Mouse (Mus musculus): ENCODE measurements at regions not wholly inside any gene's neighbourhood (a gene's known extent, or its start where the extent isn't known, plus 50 kb on each side); places are given as distances from the start of the nearest gene placed in this dataset.

- TF ChIP-seq POLR2AphosphoS5 (IDR thresholded peaks at IDR 0.05; ENCODE audit: insufficient replicate concordance, low read depth, low read length) (no peak), GATA2 (IDR thresholded peaks at IDR 0.05; ENCODE audit: borderline replicate concordance, low read depth, low read length) (no peak)
- ATAC-seq (ENCODE audit: extremely low read depth, insufficient number of reproducible peaks, low FRiP score, poor library complexity, severe bottlenecking): no peak
- no peaks in the 10 kb centered on the region for H3K4me1 ChIP-seq (ENCODE audit: insufficient read depth, low read depth, low read length)
- H3K27me3 ChIP-seq (ENCODE audit: insufficient read depth, low read length): peaks cover 13% of the 10 kb centered on the region; the same call in 1 of the 2 replicates
- no peaks in the 10 kb centered on the region for H3K36me3 ChIP-seq (replicated peaks)
- H3K9me3 ChIP-seq (replicated peaks): no peaks in the 10 kb centered on the region
- no peak for DNase-seq (ENCODE audit: low spot score)
- H3K4me3 ChIP-seq (ENCODE audit: low read depth, low read length): no peak overlapping the region
These were observed 76.4 kb downstream of the Tmco5 start for GRCm38 (mm10) chr2:116954896-116955295.

- H3K36me3 ChIP-seq (replicated peaks): no peaks in the 10 kb centered on the region
- no peak for DNase-seq (ENCODE audit: low spot score)
- peak; percentile 49 for ATAC-seq (ENCODE audit: extremely low read depth, insufficient number of reproducible peaks, low FRiP score, poor library complexity, severe bottlenecking)
- H3K27me3 ChIP-seq (ENCODE audit: insufficient read depth, low read length): peaks cover 3% of the 10 kb centered on the region
- TF ChIP-seq TAL1 (conservative IDR thresholded peaks at IDR 0.05; ENCODE audit: low read depth, low read length): no peak
- no peak for TF ChIP-seq CTCF (IDR thresholded peaks at IDR 0.05; ENCODE audit: low read depth, low read length)
- no peak for TF ChIP-seq POLR2AphosphoS5 (IDR thresholded peaks at IDR 0.05; ENCODE audit: insufficient replicate concordance, low read depth, low read length)
- TF ChIP-seq GATA2 (IDR thresholded peaks at IDR 0.05; ENCODE audit: borderline replicate concordance, low read depth, low read length): no peak
- no peak for TF ChIP-seq GATA1 (IDR thresholded peaks at IDR 0.05; ENCODE audit: borderline replicate concordance, low read length)
- H3K4me3 ChIP-seq (ENCODE audit: low read depth, low read length): no peak overlapping the region
- H3K4me1 ChIP-seq (ENCODE audit: insufficient read depth, low read depth, low read length): peaks cover 5% of the 10 kb centered on the region; the same call in 1 of the 2 replicates
- no peaks in the 10 kb centered on the region for H3K9me3 ChIP-seq (replicated peaks)
These were observed 84.8 kb downstream of the Tmco5 start for GRCm38 (mm10) chr2:116963116-116963873.

GRCm38 (mm10) chr2:116966266-116966665 lies 87.8 kb downstream of the Tmco5 start:
- ATAC-seq (ENCODE audit: extremely low read depth, insufficient number of reproducible peaks, low FRiP score, poor library complexity, severe bottlenecking): no peak
- peaks cover 12% of the 10 kb centered on the region for H3K4me1 ChIP-seq (ENCODE audit: insufficient read depth, low read depth, low read length)
- no peaks in the 10 kb centered on the region for H3K9me3 ChIP-seq (replicated peaks)
- DNase-seq (ENCODE audit: low spot score): no peak
- peaks cover 6% of the 10 kb centered on the region for H3K27me3 ChIP-seq (ENCODE audit: insufficient read depth, low read length)
- H3K36me3 ChIP-seq (replicated peaks): no peaks in the 10 kb centered on the region
- no peak for TF ChIP-seq POLR2AphosphoS5 (IDR thresholded peaks at IDR 0.05; ENCODE audit: insufficient replicate concordance, low read depth, low read length)
- no peak for TF ChIP-seq GATA2 (IDR thresholded peaks at IDR 0.05; ENCODE audit: borderline replicate concordance, low read depth, low read length)
- no peak for TF ChIP-seq CTCF (IDR thresholded peaks at IDR 0.05; ENCODE audit: low read depth, low read length)
- no peak for TF ChIP-seq GATA1 (IDR thresholded peaks at IDR 0.05; ENCODE audit: borderline replicate concordance, low read length)
- TF ChIP-seq TAL1 (conservative IDR thresholded peaks at IDR 0.05; ENCODE audit: low read depth, low read length): no peak
- H3K4me3 ChIP-seq (ENCODE audit: low read depth, low read length): no peak overlapping the region

- peaks cover 44% of the 10 kb centered on the region for H3K4me1 ChIP-seq (ENCODE audit: insufficient read depth, low read depth, low read length)
These were observed 93.4 kb downstream of the Tmco5 start for GRCm38 (mm10) chr2:116971666-116972613.

GRCm38 (mm10) chr2:116972614-116972985 lies 94.1 kb downstream of the Tmco5 start:
- no peak for DNase-seq (ENCODE audit: low spot score)
- H3K36me3 ChIP-seq (replicated peaks): no peaks in the 10 kb centered on the region
- no peaks in the 10 kb centered on the region for H3K9me3 ChIP-seq (replicated peaks)
- no peak overlapping the region for H3K4me3 ChIP-seq (ENCODE audit: low read depth, low read length)
- ATAC-seq (ENCODE audit: extremely low read depth, insufficient number of reproducible peaks, low FRiP score, poor library complexity, severe bottlenecking): 0 out of 2 replicates have a peak, but pooled peaks have one; percentile 47
- TF ChIP-seq GATA2 (IDR thresholded peaks at IDR 0.05; ENCODE audit: borderline replicate concordance, low read depth, low read length) (no peak), POLR2AphosphoS5 (IDR thresholded peaks at IDR 0.05; ENCODE audit: insufficient replicate concordance, low read depth, low read length) (no peak), GATA1 (IDR thresholded peaks at IDR 0.05; ENCODE audit: borderline replicate concordance, low read length) (no peak), TAL1 (conservative IDR thresholded peaks at IDR 0.05; ENCODE audit: low read depth, low read length) (no peak), CTCF (IDR thresholded peaks at IDR 0.05; ENCODE audit: low read depth, low read length) (no peak)
- H3K27me3 ChIP-seq (ENCODE audit: insufficient read depth, low read length): peaks cover 16% of the 10 kb centered on the region; the same call in 1 of the 2 replicates
- peaks cover 47% of the 10 kb centered on the region for H3K4me1 ChIP-seq (ENCODE audit: insufficient read depth, low read depth, low read length)

More at GRCm38 (mm10) chr2:116971666-116972613, 93.4 kb downstream of the Tmco5 start:
- no peak for ATAC-seq (ENCODE audit: extremely low read depth, insufficient number of reproducible peaks, low FRiP score, poor library complexity, severe bottlenecking)
- H3K4me3 ChIP-seq (ENCODE audit: low read depth, low read length): no peak overlapping the region; the same call in 1 of the 2 replicates
- DNase-seq (ENCODE audit: low spot score): no peak
- H3K36me3 ChIP-seq (replicated peaks): no peaks in the 10 kb centered on the region
- peaks cover 16% of the 10 kb centered on the region; the same call in 1 of the 2 replicates for H3K27me3 ChIP-seq (ENCODE audit: insufficient read depth, low read length)
- TF ChIP-seq GATA2 (IDR thresholded peaks at IDR 0.05; ENCODE audit: borderline replicate concordance, low read depth, low read length): no peak
- no peaks in the 10 kb centered on the region for H3K9me3 ChIP-seq (replicated peaks)

- TF ChIP-seq POLR2AphosphoS5 (IDR thresholded peaks at IDR 0.05; ENCODE audit: insufficient replicate concordance, low read depth, low read length) (no peak), CTCF (IDR thresholded peaks at IDR 0.05; ENCODE audit: low read depth, low read length) (no peak), GATA1 (IDR thresholded peaks at IDR 0.05; ENCODE audit: borderline replicate concordance, low read length) (no peak), GATA2 (IDR thresholded peaks at IDR 0.05; ENCODE audit: borderline replicate concordance, low read depth, low read length) (no peak), TAL1 (conservative IDR thresholded peaks at IDR 0.05; ENCODE audit: low read depth, low read length) (no peak)
- H3K27me3 ChIP-seq (ENCODE audit: insufficient read depth, low read length): peaks cover 16% of the 10 kb centered on the region; the same call in 1 of the 2 replicates
- H3K36me3 ChIP-seq (replicated peaks): no peaks in the 10 kb centered on the region
- no peak for DNase-seq (ENCODE audit: low spot score)
- no peak for ATAC-seq (ENCODE audit: extremely low read depth, insufficient number of reproducible peaks, low FRiP score, poor library complexity, severe bottlenecking)
- H3K4me1 ChIP-seq (ENCODE audit: insufficient read depth, low read depth, low read length): peaks cover 50% of the 10 kb centered on the region
- H3K4me3 ChIP-seq (ENCODE audit: low read depth, low read length): no peak overlapping the region
- no peaks in the 10 kb centered on the region for H3K9me3 ChIP-seq (replicated peaks)
These were observed 95.0 kb downstream of the Tmco5 start for GRCm38 (mm10) chr2:116973441-116973840.
